Mouse (Mus musculus) T-cell, adult 2 months (primary cell): ENCODE measurements around the gene Ptcd3.

Experiments
- DNase-seq: peaks from one replicate; pipeline ENCODE4 v3.0.0; 2022; ENCODE audit warnings: low spot score

Ptcd3 gene

GRCm38 (mm10) chr6:71908481-71909381 lies at the start of gene Ptcd3, which contains the start of gene Polr1a:
Ptcd3 (minus strand) TSS chr6:71908750.
Polr1a (plus strand) TSS chr6:71909053.
- DNase-seq, result peak; percentile 89

GRCm38 (mm10) chr6:71951192-71951591 lies 42.6 kb upstream of the Ptcd3 start:
- DNase-seq, result no peak

DNA sequence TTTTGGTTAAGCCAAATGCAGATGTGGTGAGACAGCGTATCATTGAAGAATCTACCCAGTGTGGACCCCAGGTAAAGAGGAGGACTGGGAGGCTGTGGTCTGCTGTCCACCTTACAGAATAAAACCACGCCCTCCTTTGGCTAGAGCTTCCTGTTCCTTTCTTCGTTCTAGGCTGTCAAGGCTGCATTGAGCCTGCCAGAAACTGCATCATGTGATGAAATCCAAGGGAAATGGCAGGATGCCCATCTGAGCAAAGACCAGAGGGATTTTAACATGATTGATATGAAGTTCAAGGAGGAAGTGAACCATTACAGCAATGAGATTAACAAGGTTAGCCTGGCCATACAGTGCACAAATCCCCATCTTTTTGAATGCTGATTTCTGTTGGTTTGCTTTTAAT lies 42.0 kb upstream of the Ptcd3 start:
- DNase-seq, result no peak

- no peak for DNase-seq
Observed at GRCm38 (mm10) chr6:71949721-71950120, 41.2 kb upstream of the Ptcd3 start.

DNA sequence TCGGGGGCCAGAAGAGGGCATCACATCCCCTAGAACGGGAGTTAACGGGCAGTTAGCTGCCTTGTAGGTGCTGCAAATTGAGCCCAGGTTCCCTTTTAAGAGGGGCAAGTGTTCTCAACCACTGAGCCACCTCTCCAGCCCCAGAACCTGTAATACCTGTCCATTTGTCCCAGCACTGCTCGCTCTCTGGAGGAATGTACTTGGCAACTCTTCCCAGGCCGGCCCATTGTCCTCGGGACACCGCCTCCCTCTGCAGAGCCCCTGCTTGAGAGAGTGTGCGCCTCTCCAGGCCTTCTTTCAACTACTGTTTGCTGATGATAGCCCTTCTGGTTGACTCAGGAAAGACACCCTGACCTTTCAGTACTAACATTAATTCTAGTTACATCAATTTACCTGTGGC lies 37.6 kb upstream of the Ptcd3 start:
- no peak for DNase-seq

DNA sequence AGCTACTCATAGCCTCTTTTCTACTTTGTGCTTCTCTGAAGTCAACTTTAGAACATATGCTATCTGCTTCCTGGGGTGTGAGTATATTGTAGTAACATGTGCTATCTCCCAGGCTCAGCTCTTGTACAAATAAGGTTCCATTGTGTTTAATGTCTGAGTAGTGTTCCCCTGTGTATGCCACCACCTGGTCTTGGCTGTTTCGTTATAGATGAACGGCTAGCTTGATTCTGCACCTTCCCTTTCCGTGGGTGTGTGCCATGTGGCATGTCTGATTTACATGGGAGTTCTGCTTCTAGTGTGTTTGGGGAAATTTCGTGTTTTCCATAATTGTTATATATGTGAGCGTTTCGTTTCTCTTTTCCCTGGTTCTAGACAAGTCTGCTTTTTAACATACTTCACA lies 36.6 kb upstream of the Ptcd3 start:
- DNase-seq, result no peak

GRCm38 (mm10) chr6:71940912-71941311 lies 32.4 kb upstream of the Ptcd3 start:
- DNase-seq, result no peak

GRCm38 (mm10) chr6:71935737-71936136 lies 27.2 kb upstream of the Ptcd3 start:
- DNase-seq, result no peak

DNA sequence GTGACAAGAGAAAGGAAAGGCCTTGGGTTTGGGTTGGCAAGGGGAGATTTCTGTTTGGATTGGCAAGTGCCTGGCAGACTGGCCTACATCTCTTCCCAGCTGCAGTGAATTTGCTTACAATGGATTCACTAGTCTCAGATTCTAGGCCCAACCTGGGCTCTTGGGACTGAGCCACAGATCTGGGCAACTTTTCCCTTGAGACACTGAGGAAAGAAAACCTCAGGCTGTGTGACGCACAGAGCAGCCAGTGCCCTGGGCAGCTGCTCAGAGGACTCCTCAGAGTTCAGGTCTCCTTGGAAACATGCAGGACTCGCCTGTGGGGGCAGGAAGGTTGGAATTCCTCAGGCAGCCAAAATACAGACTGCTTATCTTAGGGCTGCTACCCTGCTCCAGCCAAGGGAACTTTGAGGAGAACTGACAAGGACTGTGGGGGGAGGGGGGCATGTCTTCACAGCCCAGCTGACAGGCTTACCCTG lies 25.6 kb upstream of the Ptcd3 start:
- no peak for DNase-seq

DNA sequence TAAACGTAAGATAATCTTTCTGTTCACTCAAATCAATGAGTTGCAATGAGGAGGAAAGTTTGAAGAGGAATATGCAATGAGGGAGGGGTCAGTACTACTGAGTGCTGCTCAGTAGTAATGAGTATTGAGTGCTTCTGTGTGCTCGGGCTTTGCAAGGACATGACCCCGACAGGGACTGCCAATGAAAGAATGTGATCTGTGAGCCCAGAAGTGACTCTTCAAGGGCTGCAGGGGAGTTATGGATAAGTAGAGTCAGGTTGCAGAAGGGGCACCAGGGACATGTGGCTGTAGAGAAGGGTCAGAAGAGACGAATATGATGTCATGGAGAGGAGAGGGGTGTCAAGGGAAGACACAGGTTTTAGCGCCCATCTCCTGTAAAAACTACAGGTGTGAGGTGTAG lies 23.8 kb upstream of the Ptcd3 start:
- no peak for DNase-seq

GRCm38 (mm10) chr6:71930830-71931437 lies 22.4 kb upstream of the Ptcd3 start:
- DNase-seq, result no peak

- no peak for DNase-seq
Observed at GRCm38 (mm10) chr6:71930053-71930452, 21.5 kb upstream of the Ptcd3 start.

- DNase-seq, result no peak
Observed at GRCm38 (mm10) chr6:71927911-71928310, 19.4 kb upstream of the Ptcd3 start.

GRCm38 (mm10) chr6:71925233-71925632 lies 16.7 kb upstream of the Ptcd3 start:
- peak; percentile 20 for DNase-seq

- peak; percentile 75 for DNase-seq
Observed at GRCm38 (mm10) chr6:71920752-71921151, 12.2 kb upstream of the Ptcd3 start.

DNA sequence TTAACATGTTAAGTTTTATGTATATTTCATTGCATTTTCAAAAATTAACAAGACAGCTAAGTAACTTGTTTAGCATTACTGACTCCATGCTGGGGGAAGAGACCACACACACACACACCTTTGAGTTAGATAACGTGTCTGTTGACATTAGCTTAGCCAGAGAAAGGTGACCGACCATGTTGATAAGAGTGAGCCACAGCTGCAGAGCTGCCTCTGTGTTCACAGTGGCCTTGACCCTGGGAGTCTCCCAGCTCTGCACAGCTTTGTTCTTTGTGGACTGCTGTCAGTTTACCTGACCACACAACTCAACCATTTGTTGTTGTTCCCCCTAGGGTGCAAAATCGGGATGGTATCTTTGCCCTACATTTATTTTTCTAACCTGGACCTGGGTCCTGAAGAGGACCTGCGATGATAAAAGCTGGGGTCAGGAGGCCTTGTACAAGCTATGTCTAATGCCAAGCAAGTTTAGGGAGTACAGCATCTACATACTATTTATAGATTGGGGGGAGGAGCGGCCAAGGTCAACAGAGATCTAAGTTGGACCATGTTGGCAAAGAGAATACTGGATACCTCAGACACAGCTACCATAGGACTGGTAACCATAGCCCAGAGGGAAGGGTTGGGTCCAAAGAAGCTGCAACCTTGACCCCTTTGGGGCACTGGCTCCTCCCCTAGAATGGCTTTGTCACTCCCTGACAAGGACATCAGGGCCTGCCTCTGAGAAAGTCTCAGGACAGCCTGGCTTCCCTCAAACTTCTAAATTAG lies 3.3 kb upstream of the Ptcd3 start:
- DNase-seq, result no peak

DNA sequence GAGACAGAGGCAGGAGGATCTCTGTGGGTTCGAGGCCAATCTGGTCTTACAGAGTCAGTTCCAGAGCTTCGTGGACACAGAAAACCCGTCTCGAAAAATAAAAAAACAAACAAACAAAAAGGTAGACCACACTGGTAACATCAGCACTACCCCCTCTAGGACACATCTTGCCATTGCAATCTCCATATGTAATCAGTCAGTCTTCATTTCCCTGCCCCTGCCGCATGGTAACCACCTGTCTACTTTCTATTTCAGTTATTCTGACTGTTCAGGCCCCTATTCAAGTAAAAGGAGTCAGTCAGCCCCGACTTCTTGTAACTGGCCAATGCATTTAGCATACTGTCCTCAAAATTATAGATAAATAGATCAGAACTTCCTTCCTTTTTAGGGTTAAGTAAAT lies 1.3 kb upstream of the Ptcd3 start:
- peak; percentile 48 for DNase-seq

- DNase-seq, result no peak
Observed at GRCm38 (mm10) chr6:71909384-71909783, 834 bp upstream of the Ptcd3 start.

DNA sequence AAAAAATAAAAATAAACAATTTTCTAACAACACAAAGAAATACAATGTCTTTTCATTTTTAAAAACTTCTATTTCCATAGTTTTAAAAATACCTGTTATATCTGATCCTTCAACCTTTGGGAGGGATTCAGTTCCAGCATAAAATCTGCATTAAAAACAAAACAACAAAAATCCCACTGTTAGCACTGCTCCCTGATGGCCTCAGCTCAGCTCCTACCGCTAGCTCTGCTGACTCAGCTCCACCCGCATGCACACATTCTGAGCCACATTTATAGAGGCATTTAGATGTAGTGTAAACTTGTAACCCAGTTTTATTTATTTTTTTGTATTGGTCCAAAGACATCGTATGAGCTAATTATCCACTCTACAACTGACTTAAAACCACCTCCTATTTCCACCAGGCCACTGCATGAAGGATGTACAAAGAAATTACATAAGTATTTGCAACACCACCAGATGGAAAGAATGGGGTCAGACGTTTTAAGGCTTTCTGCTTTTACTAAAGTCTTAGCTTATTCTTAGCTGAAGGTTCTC lies 781 bp downstream of the Ptcd3 start:
- no peak for DNase-seq

GRCm38 (mm10) chr6:71893263-71893662 lies 15.3 kb downstream of the Ptcd3 start:
- no peak for DNase-seq

DNA sequence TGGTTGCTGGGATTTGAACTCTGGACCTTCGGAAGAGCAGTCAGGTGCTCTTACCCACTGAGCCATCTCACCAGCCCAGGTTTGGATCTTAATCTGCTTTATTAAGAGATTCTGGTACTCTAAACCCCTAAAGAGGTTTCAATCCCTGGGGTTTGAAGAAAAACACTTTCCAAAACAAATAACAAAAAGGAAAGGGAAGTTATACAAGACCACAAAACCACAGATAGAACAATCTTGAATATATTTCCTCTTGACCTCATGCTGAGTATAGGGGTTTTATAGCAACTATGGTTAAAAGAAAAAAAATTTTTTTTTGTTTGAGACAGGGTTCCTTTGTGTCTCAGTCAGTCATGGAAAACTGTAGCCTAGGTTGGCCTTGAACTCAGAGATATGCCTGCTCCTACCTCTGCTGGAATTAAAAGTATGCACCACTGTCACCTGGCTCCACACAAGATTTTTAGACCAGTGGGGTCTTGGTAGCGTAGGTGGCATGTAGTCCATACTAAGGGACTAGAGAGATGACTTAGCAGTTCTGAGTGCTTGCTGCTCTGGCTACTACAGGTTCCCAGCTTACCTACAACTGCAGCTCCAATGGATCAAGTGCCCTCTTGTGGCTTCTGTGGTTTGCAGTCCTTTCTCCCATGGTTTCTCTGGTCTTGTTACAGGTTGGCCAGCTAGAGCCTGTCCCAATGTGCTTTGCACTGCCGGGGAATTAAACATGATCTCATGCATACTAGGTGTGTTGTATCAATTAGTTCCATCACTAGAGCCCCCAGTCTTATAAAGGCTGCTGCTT lies 30.4 kb downstream of the Ptcd3 start:
- DNase-seq, result no peak
